Mouse (Mus musculus) CH12.LX (cell line): ENCODE results near the gene Anxa4. TPM values are rescaled to one million over a fixed set of nuclear protein-coding genes. Genes with fewer than 3 reads are reported as not detected.

Experiments
- DNase-seq: peaks from one replicate; pipeline ENCODE4 v3.0.0-alpha.2; 2013; ENCODE audit errors: extremely low read depth
- H3K27ac ChIP-seq: 2 replicates; pipeline ENCODE4 v1.5.1; 2012; ENCODE audit warnings: low read depth, mild to moderate bottlenecking, control low read depth, moderate library complexity; ENCODE audit not compliant: insufficient read depth
- H3K27me3 ChIP-seq: replicated peaks from 2 replicates; pipeline ENCODE3; 2012; ENCODE audit warnings: inconsistent platforms
- H3K36me3 ChIP-seq, 2 experiments: replicated peaks in 1 of 2; 2 replicates each; pipeline versions ENCODE3 to v1.6.1; 2012; ENCODE audit warnings: inconsistent platforms in 1 of 2, low read length in 1 of 2, mild to moderate bottlenecking in 1 of 2, mixed read lengths in 1 of 2, moderate library complexity in 1 of 2; ENCODE audit not compliant: control insufficient read depth in 1 of 2, insufficient read depth in 1 of 2
- H3K4me1 ChIP-seq, 2 experiments: 2 replicates each; pipeline ENCODE4 v1.6.1; 2012; ENCODE audit warnings: inconsistent platforms in 1 of 2, moderate library complexity in 1 of 2; ENCODE audit not compliant: insufficient read depth in 2 of 2, control insufficient read depth in 1 of 2
- H3K4me2 ChIP-seq: 2 replicates; pipeline ENCODE4 v1.6.1; 2012; ENCODE audit warnings: low read depth, mild to moderate bottlenecking, control low read depth; ENCODE audit not compliant: poor library complexity, insufficient read depth, severe bottlenecking
- H3K4me3 ChIP-seq, 3 experiments: fragments of 150-350 bp in 1 of 3; sonication (generic) in 1 of 3; replicated peaks in 1 of 3; 2 replicates each; pipeline versions ENCODE3 to v1.5.1; 2011 to 2012; ENCODE audit warnings: low read depth in 2 of 3, low read length in 2 of 3, mild to moderate bottlenecking in 2 of 3, moderate library complexity in 2 of 3, control low read depth in 1 of 3, improper control_type of control experiment in 1 of 3, inconsistent platforms in 1 of 3, mixed read lengths in 1 of 3; ENCODE audit not compliant: poor library complexity in 1 of 3
- H3K79me2 ChIP-seq: replicated peaks from 2 replicates; pipeline ENCODE4 v1.6.1; 2012; ENCODE audit warnings: mild to moderate bottlenecking, moderate library complexity; ENCODE audit not compliant: control insufficient read depth, poor library complexity, insufficient read depth, severe bottlenecking; ENCODE audit errors: extremely low read depth
- H3K9ac ChIP-seq: 2 replicates; pipeline ENCODE4 v1.6.1; 2012; ENCODE audit warnings: low read depth, mild to moderate bottlenecking, control low read depth, moderate library complexity; ENCODE audit not compliant: insufficient read depth
- H3K9me3 ChIP-seq: replicated peaks from 2 replicates; pipeline ENCODE3; 2012; ENCODE audit warnings: low read length, inconsistent platforms, mixed read lengths
- CTCF ChIP-seq, 2 experiments: IDR thresholded peaks in 1 of 2; conservative IDR thresholded peaks in 1 of 2; 2 replicates each; pipeline ENCODE4 v1.5.1; 2011 to 2012; ENCODE audit warnings: low read depth in 2 of 2, low read length in 2 of 2, improper control_type of control experiment in 1 of 2, inconsistent platforms in 1 of 2, mild to moderate bottlenecking in 1 of 2, moderate library complexity in 1 of 2
- E2F4 ChIP-seq: IDR thresholded peaks from 2 replicates; pipeline ENCODE4 v1.6.1; 2011; ENCODE audit warnings: low read depth, low read length, improper control_type of control experiment; ENCODE audit not compliant: insufficient replicate concordance
- EP300 ChIP-seq: IDR thresholded peaks from 2 replicates; pipeline ENCODE4 v1.6.1; 2011; ENCODE audit warnings: low read length, improper control_type of control experiment
- ETS1 ChIP-seq: conservative IDR thresholded peaks from 2 replicates; pipeline ENCODE4 v1.6.1; 2012; ENCODE audit warnings: low read depth, mild to moderate bottlenecking, inconsistent platforms, low read length, improper control_type of control experiment, moderate library complexity
- JUN ChIP-seq: IDR thresholded peaks from 2 replicates; pipeline ENCODE4 v1.6.1; 2011; ENCODE audit warnings: low read depth, mild to moderate bottlenecking, low read length, improper control_type of control experiment, moderate library complexity; ENCODE audit not compliant: insufficient read depth
- MAFK ChIP-seq: IDR thresholded peaks from 2 replicates; pipeline ENCODE4 v1.6.1; 2011; ENCODE audit warnings: low read length, improper control_type of control experiment; ENCODE audit not compliant: insufficient replicate concordance
- MAX ChIP-seq: IDR thresholded peaks from 2 replicates; pipeline ENCODE4 v1.6.1; 2011; ENCODE audit warnings: low read length, improper control_type of control experiment
- MEF2A ChIP-seq: IDR thresholded peaks from 2 replicates; pipeline ENCODE4 v1.6.1; 2014; ENCODE audit warnings: low read depth, mild to moderate bottlenecking, inconsistent platforms, low read length, improper control_type of control experiment, borderline replicate concordance
- MYC ChIP-seq: IDR thresholded peaks from 2 replicates; pipeline ENCODE4 v1.6.1; 2011; ENCODE audit warnings: low read depth, mild to moderate bottlenecking, improper control_type of control experiment, low read length
- NELFE ChIP-seq: IDR thresholded peaks from 2 replicates; pipeline ENCODE4 v1.6.1; 2011; ENCODE audit warnings: low read depth, low read length, improper control_type of control experiment
- PAX5 ChIP-seq: IDR thresholded peaks from 2 replicates; pipeline ENCODE4 v1.6.1; 2012; ENCODE audit warnings: low read length, inconsistent platforms, mixed read lengths
- RAD21 ChIP-seq: IDR thresholded peaks from 2 replicates; pipeline ENCODE4 v1.6.1; 2011; ENCODE audit warnings: low read depth, mild to moderate bottlenecking, low read length, improper control_type of control experiment, moderate library complexity
- SMC3 ChIP-seq: IDR thresholded peaks from 2 replicates; pipeline ENCODE4 v1.6.1; 2011; ENCODE audit warnings: low read depth, low read length, improper control_type of control experiment
- TCF12 ChIP-seq: IDR thresholded peaks from 2 replicates; pipeline ENCODE4 v1.6.1; 2014; ENCODE audit warnings: low read depth, mild to moderate bottlenecking, inconsistent platforms, low read length, improper control_type of control experiment
- ZNF384 ChIP-seq: IDR thresholded peaks from 2 replicates; pipeline ENCODE4 v1.6.1; 2012; ENCODE audit warnings: low read depth, low read length, improper control_type of control experiment, inconsistent platforms
- dilution Hi-C: fragments of 300-500 bp; cut with MboI; formaldehyde crosslinking; loops from 2 replicates; pipeline ENCODE4 v1.14.3; 2020; ENCODE audit warnings: low sequenced_read_pairs; ENCODE audit not compliant: extremely low pct_unique_long_range_greater_than_20kb, extremely low pct_ligation_motif_present
- in situ Hi-C: fragments of 300-500 bp; cut with MboI; formaldehyde crosslinking; loops from 3 replicates; pipeline ENCODE4 v1.14.3; 2019; ENCODE audit warnings: low sequenced_read_pairs, low pct_ligation_motif_present, low pct_unique_long_range_greater_than_20kb, mixed read lengths
- polyA plus RNA-seq: library from polyadenylated mRNA; unstranded; fragments of >175 nt; gene quantifications from 2 replicates; pipeline ENCODE4 v1.2.1, GENCODE M21; 2012; ENCODE audit warnings: low read depth; ENCODE audit not compliant: insufficient read length
- total RNA-seq, 2 experiments: library from RNA; depleted of rRNA; stranded (reverse); fragments of 300-350 nt in 1 of 2; fragments of >200 nt in 1 of 2; gene quantifications; 2 replicates each; pipeline ENCODE4 v1.2.3; 2012 to 2014

The Anxa4 gene
- total and polyA plus RNA-seq, 3 experiments = 10.8 to 17.1 (median 13.7) TPM

- TF ChIP-seq MAX (peak; percentile 64; the same call in 1 of the 2 replicates), MEF2A (peak; percentile 58; the same call in 1 of the 2 replicates), NELFE (peak; percentile 98), PAX5 (no peak), RAD21 (no peak), TCF12 (peak; percentile 79; the same call in 1 of the 2 replicates), SMC3 (no peak), ETS1 (no peak)
Observed at GRCm38 (mm10) chr6:86733183-86733876, 60.1 kb downstream of the Anxa4 start, which contains the start of gene Gmcl1 (continued).

GRCm38 (mm10) chr6:86732276-86733173 is 60.9 kb downstream of the Anxa4 start:
- peak overlapping the region; percentile 23 for H3K9ac ChIP-seq
- H3K36me3 ChIP-seq = peaks cover 0 to 8% of the 10 kb centered on the region in 2 experiments
- TF ChIP-seq JUN = no peak
- TF ChIP-seq ZNF384 = 0 out of 2 replicates have a peak, but pooled peaks have one; percentile 5
- TF ChIP-seq, all 38 proteins: peak for 1
- Histone ChIP-seq H3K79me2 (no peaks in the 10 kb centered on the region; the same call in 1 of the 2 replicates), H3K27ac (no peak overlapping the region), H3K4me3 (peak overlapping the region; percentile 71 to 93 (median 72)), H3K9me3 (no peaks in the 10 kb centered on the region), H3K27me3 (no peaks in the 10 kb centered on the region), H3K4me1 (peaks cover 3 to 31% of the 10 kb centered on the region in 2 experiments; a peak in 3 of 4 replicates), H3K4me2 (peak overlapping the region; percentile 74)
- DNase-seq = peak; percentile 18
- dilution Hi-C loops (no loop called here), in situ Hi-C loops (no loop called here)

DNA sequence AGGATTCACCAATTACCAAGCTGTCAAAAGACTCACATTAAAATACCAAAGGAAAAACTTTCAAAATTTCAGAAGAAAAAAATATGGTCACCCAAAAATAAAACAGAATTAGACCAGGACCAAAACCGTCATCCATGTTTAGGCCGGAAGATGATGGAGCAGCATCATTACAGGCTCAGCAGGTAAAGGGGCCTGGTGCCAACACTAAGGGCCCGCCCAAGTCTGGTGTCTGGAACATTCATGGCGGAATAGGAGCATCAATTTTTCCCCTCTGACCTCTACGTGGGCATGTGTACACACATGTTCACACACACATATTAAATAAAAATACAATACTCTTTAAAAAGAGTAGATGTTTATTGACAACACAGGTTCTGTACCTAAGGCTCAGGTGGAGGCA is 64.7 kb downstream of the Anxa4 start:
- Histone ChIP-seq H3K4me1 (peaks cover 0 to 12% of the 10 kb centered on the region in 2 experiments; a peak in 2 of 4 replicates), H3K9ac (no peak overlapping the region), H3K79me2 (no peaks in the 10 kb centered on the region; the same call in 1 of the 2 replicates), H3K9me3 (no peaks in the 10 kb centered on the region), H3K4me2 (no peak overlapping the region), H3K36me3 (peaks cover 0 to 18% of the 10 kb centered on the region in 2 experiments), H3K27ac (no peak overlapping the region), H3K27me3 (no peaks in the 10 kb centered on the region), H3K4me3 (no peak overlapping the region)
- TF ChIP-seq CTCF (conservative IDR thresholded peaks at IDR 0.05 in 1 of 2, IDR thresholded peaks at IDR 0.05 in 1 of 2; ENCODE audit: low read depth in 2 of 2, low read length in 2 of 2) = no peak
- TF ChIP-seq MEF2A = no peak
- no peak for TF ChIP-seq MAFK
- TF ChIP-seq MYC = no peak
- no peak for TF ChIP-seq EP300
- TF ChIP-seq PAX5 = no peak
- no peak for TF ChIP-seq ZNF384
- TF ChIP-seq E2F4 = no peak
- in situ Hi-C loops (no loop called here), dilution Hi-C loops (no loop called here)
- no peak for DNase-seq
